Mouse (Mus musculus) intestine, embryonic 16.5 days (tissue): Measurements from ENCODE around the gene Nek6. TPM values are rescaled to one million over a fixed set of nuclear protein-coding genes. Genes with fewer than 3 reads are reported as not detected.

Source experiments
- ATAC-seq: fragments of 200-750 bp; cut with Nextera tagmentation; 2 replicates; pipeline ENCODE4 v1.8.0; 2017; ENCODE audit warnings: moderate TSS enrichment, moderate library complexity
- H3K27ac ChIP-seq: fragments of 300-500 bp; sonication (generic); 2 replicates; pipeline ENCODE4 v1.5.1; 2014; ENCODE audit warnings: mild to moderate bottlenecking, low read length
- H3K27me3 ChIP-seq: fragments of 300-500 bp; sonication (generic); replicated peaks from 2 replicates; pipeline ENCODE4 v1.6.1; 2014; ENCODE audit warnings: low read length, control low read depth, mixed read lengths; ENCODE audit not compliant: control insufficient read depth, insufficient read depth
- H3K36me3 ChIP-seq: fragments of 300-500 bp; sonication (generic); 2 replicates; pipeline ENCODE4 v1.6.1; 2014; ENCODE audit warnings: low read length, control low read depth; ENCODE audit not compliant: control insufficient read depth, insufficient read depth
- H3K4me1 ChIP-seq: fragments of 300-500 bp; sonication (generic); 2 replicates; pipeline ENCODE4 v1.6.1; 2014; ENCODE audit warnings: low read length, control low read depth, mixed read lengths; ENCODE audit not compliant: control insufficient read depth, insufficient read depth
- H3K4me2 ChIP-seq: fragments of 300-500 bp; sonication (generic); 2 replicates; pipeline ENCODE4 v1.6.1; 2014; ENCODE audit warnings: low read depth, low read length, control low read depth
- H3K4me3 ChIP-seq: fragments of 300-500 bp; sonication (generic); 2 replicates; pipeline ENCODE4 v1.5.1; 2014; ENCODE audit warnings: mild to moderate bottlenecking, low read length
- H3K9ac ChIP-seq: fragments of 300-500 bp; sonication (generic); 2 replicates; pipeline ENCODE4 v1.6.1; 2014; ENCODE audit warnings: low read depth, low read length
- H3K9me3 ChIP-seq: fragments of 300-500 bp; sonication (generic); 2 replicates; pipeline ENCODE4 v1.6.1; 2016; ENCODE audit warnings: low read length, control low read depth; ENCODE audit not compliant: control insufficient read depth
- WGBS: fragments of 180-500 bp; shearing (Covaris S2); extraction: QIAGEN DNeasy Blood & Tissue Kit; methylation state at CpG from one replicate; pipeline ENCODE4 v1.1.7; 2014; 5-methylcytosine and 5-hydroxymethylcytosine counted together
- polyA plus RNA-seq: library from polyadenylated mRNA; unstranded; fragments of >200 nt; fragmentation: Nextera tagmentation; extraction: Ambion mirVana; gene quantifications from 2 replicates; pipeline ENCODE4 v1.2.1, GENCODE M21; 2015

Gene Nek6
- polyA plus RNA-seq, 1 experiment from 2014 or later: 124 TPM

GRCm38 (mm10) chr2:38502747-38503146 lies 8.7 kb upstream of the Nek6 start:
- H3K27ac ChIP-seq: no peak overlapping the region
- peaks cover 6% of the 10 kb centered on the region; the same call in 1 of the 2 replicates for H3K4me1 ChIP-seq
- H3K27me3 ChIP-seq: no peaks in the 10 kb centered on the region
- no peak overlapping the region for H3K4me3 ChIP-seq
- no peak overlapping the region for H3K9ac ChIP-seq
- no peaks in the 10 kb centered on the region for H3K36me3 ChIP-seq
- H3K9me3 ChIP-seq: no peaks in the 10 kb centered on the region
- no peak; the same call in 1 of the 2 replicates for ATAC-seq
- WGBS: 86% methylated on average over 3 of the region's 3 CpGs
- H3K4me2 ChIP-seq: no peak overlapping the region

GRCm38 (mm10) chr2:38504311-38504710 lies 7.1 kb upstream of the Nek6 start:
- no peak overlapping the region for H3K4me2 ChIP-seq
- no peaks in the 10 kb centered on the region for H3K9me3 ChIP-seq
- H3K4me1 ChIP-seq: peaks cover 6% of the 10 kb centered on the region; the same call in 1 of the 2 replicates
- H3K36me3 ChIP-seq: no peaks in the 10 kb centered on the region
- 36% methylated on average over 6 of the region's 6 CpGs for WGBS
- no peak overlapping the region for H3K4me3 ChIP-seq
- no peak overlapping the region for H3K27ac ChIP-seq
- ATAC-seq: peak; percentile 32; the same call in 1 of the 2 replicates
- H3K9ac ChIP-seq: no peak overlapping the region
- H3K27me3 ChIP-seq: no peaks in the 10 kb centered on the region

- 87% methylated on average over 1 of the region's 1 CpGs for WGBS
- Histone ChIP-seq H3K4me2 (no peak overlapping the region), H3K9me3 (no peaks in the 10 kb centered on the region)
Measured at GRCm38 (mm10) chr2:38507181-38507580, 4.3 kb upstream of the Nek6 start.

GRCm38 (mm10) chr2:38509004-38509719 lies 2.3 kb upstream of the Nek6 start:
- Histone ChIP-seq H3K36me3 (no peaks in the 10 kb centered on the region), H3K9me3 (no peaks in the 10 kb centered on the region), H3K27me3 (no peaks in the 10 kb centered on the region), H3K4me3 (no peak overlapping the region), H3K9ac (no peak overlapping the region), H3K4me1 (peaks cover 16% of the 10 kb centered on the region), H3K27ac (peak overlapping the region; percentile 25; the same call in 1 of the 2 replicates), H3K4me2 (no peak overlapping the region)
- no peak for ATAC-seq
- WGBS: 77% methylated on average over 7 of the region's 7 CpGs

More at GRCm38 (mm10) chr2:38507181-38507580, 4.3 kb upstream of the Nek6 start:
- peaks cover 6% of the 10 kb centered on the region; the same call in 1 of the 2 replicates for H3K4me1 ChIP-seq
- no peaks in the 10 kb centered on the region for H3K36me3 ChIP-seq
- no peak overlapping the region for H3K9ac ChIP-seq
- H3K4me3 ChIP-seq: no peak overlapping the region
- H3K27me3 ChIP-seq: no peaks in the 10 kb centered on the region
- H3K27ac ChIP-seq: no peak overlapping the region
- ATAC-seq: no peak

- no peak overlapping the region for H3K9ac ChIP-seq
- no peak overlapping the region for H3K4me2 ChIP-seq
- no peaks in the 10 kb centered on the region for H3K36me3 ChIP-seq
- no peaks in the 10 kb centered on the region for H3K9me3 ChIP-seq
- no peaks in the 10 kb centered on the region for H3K27me3 ChIP-seq
- H3K4me3 ChIP-seq: no peak overlapping the region
- peaks cover 21% of the 10 kb centered on the region for H3K4me1 ChIP-seq
- WGBS: 97% methylated on average over 1 of the region's 1 CpGs
- no peak for ATAC-seq
- H3K27ac ChIP-seq: no peak overlapping the region
Measured at GRCm38 (mm10) chr2:38510120-38510519, 1.3 kb upstream of the Nek6 start.

- peak overlapping the region; percentile 72 for H3K4me2 ChIP-seq
- ATAC-seq: peak; percentile 26
- H3K27ac ChIP-seq: peak overlapping the region; percentile 96
- 5% methylated on average over 16 of the region's 16 CpGs for WGBS
- H3K36me3 ChIP-seq: no peaks in the 10 kb centered on the region
- H3K4me1 ChIP-seq: peaks cover 38% of the 10 kb centered on the region
- H3K4me3 ChIP-seq: peak overlapping the region; percentile 83
- H3K9me3 ChIP-seq: no peaks in the 10 kb centered on the region
- H3K9ac ChIP-seq: peak overlapping the region; percentile 97
- H3K27me3 ChIP-seq: no peaks in the 10 kb centered on the region
Measured at GRCm38 (mm10) chr2:38512308-38513182, 1.1 kb downstream of the Nek6 start.

GRCm38 (mm10) chr2:38513183-38513529 lies 1.7 kb downstream of the Nek6 start:
- peak overlapping the region; percentile 96 for H3K27ac ChIP-seq
- peak overlapping the region; percentile 83 for H3K4me3 ChIP-seq
- H3K4me2 ChIP-seq: peak overlapping the region; percentile 72
- H3K36me3 ChIP-seq: 0 out of 2 replicates have a peak, but pooled peaks cover 3% of the 10 kb centered on the region
- WGBS: 55% methylated on average over 2 of the region's 2 CpGs
- no peaks in the 10 kb centered on the region for H3K27me3 ChIP-seq
- no peaks in the 10 kb centered on the region for H3K9me3 ChIP-seq
- H3K9ac ChIP-seq: peak overlapping the region; percentile 97
- no peak for ATAC-seq
- peaks cover 38% of the 10 kb centered on the region for H3K4me1 ChIP-seq

GRCm38 (mm10) chr2:38514411-38514810 lies 3.0 kb downstream of the Nek6 start:
- WGBS: 58% methylated on average over 7 of the region's 7 CpGs

GRCm38 (mm10) chr2:38515446-38515845 lies 4.0 kb downstream of the Nek6 start:
- WGBS: 43% methylated on average over 6 of the region's 6 CpGs
- Histone ChIP-seq H3K27ac (0 out of 2 replicates have a peak overlapping the region, but pooled peaks have one; percentile 5), H3K27me3 (no peaks in the 10 kb centered on the region), H3K9me3 (no peaks in the 10 kb centered on the region), H3K4me3 (no peak overlapping the region), H3K4me2 (no peak overlapping the region), H3K4me1 (peaks cover 40% of the 10 kb centered on the region), H3K36me3 (0 out of 2 replicates have a peak, but pooled peaks cover 3% of the 10 kb centered on the region), H3K9ac (peak overlapping the region; percentile 35; the same call in 1 of the 2 replicates)
- no peak for ATAC-seq

More at GRCm38 (mm10) chr2:38514411-38514810, 3.0 kb downstream of the Nek6 start:
- Histone ChIP-seq H3K9me3 (no peaks in the 10 kb centered on the region), H3K27me3 (no peaks in the 10 kb centered on the region), H3K27ac (peak overlapping the region; percentile 23), H3K4me3 (no peak overlapping the region), H3K36me3 (0 out of 2 replicates have a peak, but pooled peaks cover 3% of the 10 kb centered on the region), H3K9ac (no peak overlapping the region), H3K4me2 (no peak overlapping the region), H3K4me1 (peaks cover 38% of the 10 kb centered on the region)
- ATAC-seq: 0 out of 2 replicates have a peak, but pooled peaks have one; percentile 12
